Mouse (Mus musculus): ENCODE measurements around the gene Retn. TPM values are rescaled to one million over a fixed set of nuclear protein-coding genes. Genes with fewer than 3 reads are reported as not detected.

Retn gene
- not detected in 2 replicates for polyA plus RNA-seq (2015; fragmentation: Nextera tagmentation; extraction: Ambion mirVana)

GRCm38 (mm10) chr8:3655526-3655925, at the start of gene Retn:
Gene Retn, plus strand, starts transcription at chr8:3655770.
- 61% methylated on average over 3 of the region's 3 CpGs for WGBS
- no peak for TF ChIP-seq CTCF (IDR thresholded peaks at IDR 0.05)
- TF ChIP-seq EP300 (IDR thresholded peaks at IDR 0.05), result no peak
- ATAC-seq (no peak), DNase-seq (ENCODE audit: low spot score) (no peak)
- Histone ChIP-seq H3K4me2 (replicated peaks; ENCODE audit: low read depth, low read length) (no peak within 1 kb of the TSS), H3K9ac (replicated peaks; ENCODE audit: low read depth) (no peak within 1 kb of the TSS), H3K4me1 (ENCODE audit: insufficient read depth, low read depth, low read length) (no peaks in the 10 kb centered on the region), H3K9me3 (ENCODE audit: low read length) (no peaks in the 10 kb centered on the region), H3K27me3 (replicated peaks; ENCODE audit: insufficient read depth, low read length) (no peaks in the 10 kb centered on the region), H3K4me3 (ENCODE audit: low read depth, low read length) (no peak within 1 kb of the TSS), H3K27ac (ENCODE audit: low read length) (no peak within 1 kb of the TSS), H3K36me3 (ENCODE audit: insufficient read depth, low read length) (no peaks in the 10 kb centered on the region)

DNA sequence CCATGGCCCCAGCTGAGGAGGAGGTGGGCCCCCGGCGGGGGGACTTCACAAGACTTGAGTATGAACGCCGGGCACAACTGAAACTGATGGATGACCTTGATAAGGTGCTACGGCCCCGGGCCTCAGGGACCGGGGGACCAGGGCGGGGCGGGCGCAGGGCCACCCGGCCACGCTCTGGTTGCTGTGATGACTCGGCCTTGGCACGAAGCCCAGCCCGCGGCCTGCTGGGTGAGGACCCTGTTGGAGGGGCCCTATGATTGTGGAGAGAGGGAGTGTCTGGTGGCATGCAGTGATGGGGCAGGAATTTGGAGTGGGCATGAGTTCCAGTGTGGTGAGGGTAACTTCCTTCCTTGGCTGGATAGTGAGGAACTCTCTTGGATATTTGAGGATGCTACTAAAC, 49.0 kb upstream of the Retn start:
- ATAC-seq (peak; percentile 29; the same call in 1 of the 2 replicates), DNase-seq (ENCODE audit: low spot score) (peak; percentile 33)
- Histone ChIP-seq H3K4me1 (ENCODE audit: insufficient read depth, low read depth, low read length) (no peaks in the 10 kb centered on the region), H3K27ac (ENCODE audit: low read length) (no peak overlapping the region), H3K27me3 (replicated peaks; ENCODE audit: insufficient read depth, low read length) (no peaks in the 10 kb centered on the region), H3K4me3 (ENCODE audit: low read depth, low read length) (no peak overlapping the region), H3K9me3 (ENCODE audit: low read length) (no peaks in the 10 kb centered on the region), H3K9ac (replicated peaks; ENCODE audit: low read depth) (no peak overlapping the region), H3K4me2 (replicated peaks; ENCODE audit: low read depth, low read length) (no peak overlapping the region), H3K36me3 (ENCODE audit: insufficient read depth, low read length) (peaks cover 5% of the 10 kb centered on the region; the same call in 1 of the 2 replicates)
- no peak for TF ChIP-seq EP300 (IDR thresholded peaks at IDR 0.05)
- no peak for TF ChIP-seq CTCF (IDR thresholded peaks at IDR 0.05)
- 47% methylated on average over 16 of the region's 16 CpGs for WGBS

GRCm38 (mm10) chr8:3607822-3608221, 47.7 kb upstream of the Retn start:
- WGBS, result 88% methylated on average over 7 of the region's 7 CpGs
- H3K4me1 ChIP-seq (ENCODE audit: insufficient read depth, low read depth, low read length), result no peaks in the 10 kb centered on the region
- no peak overlapping the region for H3K4me3 ChIP-seq (ENCODE audit: low read depth, low read length)
- no peaks in the 10 kb centered on the region for H3K9me3 ChIP-seq (ENCODE audit: low read length)
- H3K9ac ChIP-seq (replicated peaks; ENCODE audit: low read depth), result no peak overlapping the region
- ATAC-seq (no peak), DNase-seq (ENCODE audit: low spot score) (no peak)
- no peak for TF ChIP-seq EP300 (IDR thresholded peaks at IDR 0.05)
- no peak for TF ChIP-seq CTCF (IDR thresholded peaks at IDR 0.05)
- H3K27ac ChIP-seq (ENCODE audit: low read length), result no peak overlapping the region
- H3K27me3 ChIP-seq (replicated peaks; ENCODE audit: insufficient read depth, low read length), result no peaks in the 10 kb centered on the region
- no peak overlapping the region for H3K4me2 ChIP-seq (replicated peaks; ENCODE audit: low read depth, low read length)
- peaks cover 14% of the 10 kb centered on the region for H3K36me3 ChIP-seq (ENCODE audit: insufficient read depth, low read length)

DNA sequence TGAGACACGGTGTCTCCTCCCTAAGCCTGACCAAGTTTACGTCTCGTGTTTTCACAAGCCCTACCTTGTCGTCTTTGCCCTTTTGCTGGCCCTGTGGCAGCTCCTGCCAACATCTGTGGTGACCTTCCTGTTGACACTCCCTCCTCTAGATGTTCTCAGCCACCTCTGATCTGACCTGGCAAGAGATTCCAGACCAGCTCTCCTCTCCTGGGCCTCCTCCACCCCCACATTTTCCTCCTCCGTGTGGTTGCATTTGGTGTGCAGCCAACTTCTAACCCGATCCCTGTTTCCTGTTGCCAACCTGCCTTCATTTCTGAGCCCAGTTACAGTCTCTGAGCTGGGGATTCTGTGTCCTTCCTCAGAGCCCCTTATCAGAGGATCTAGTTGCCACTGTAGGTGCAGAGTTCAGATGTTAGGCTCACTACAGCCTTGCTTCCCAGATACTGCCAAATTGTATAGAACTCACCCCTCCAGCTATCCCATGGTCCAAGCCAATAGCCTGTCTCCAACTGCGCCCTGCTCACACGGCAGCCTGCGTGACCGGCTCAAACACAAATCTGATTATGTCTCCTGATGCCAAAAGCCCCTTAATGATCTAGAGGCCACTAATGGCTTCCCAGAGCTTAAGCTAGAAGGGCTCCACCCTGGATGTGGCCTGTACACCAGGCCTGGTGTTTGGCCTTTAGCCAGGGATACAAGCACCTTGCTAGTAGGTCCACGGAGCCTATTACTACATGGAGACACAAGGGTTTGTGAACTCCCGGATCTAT, 46.3 kb upstream of the Retn start:
- ATAC-seq, result peak; percentile 46
- H3K36me3 ChIP-seq (ENCODE audit: insufficient read depth, low read length), result peaks cover 14% of the 10 kb centered on the region
- peak overlapping the region; percentile 55; the same call in 1 of the 2 replicates for H3K27ac ChIP-seq (ENCODE audit: low read length)
- H3K9me3 ChIP-seq (ENCODE audit: low read length), result no peaks in the 10 kb centered on the region
- peak; percentile 41 for DNase-seq (ENCODE audit: low spot score)
- no peak overlapping the region for H3K4me2 ChIP-seq (replicated peaks; ENCODE audit: low read depth, low read length)
- H3K4me3 ChIP-seq (ENCODE audit: low read depth, low read length), result no peak overlapping the region
- WGBS, result 67% methylated on average over 12 of the region's 12 CpGs
- no peaks in the 10 kb centered on the region for H3K27me3 ChIP-seq (replicated peaks; ENCODE audit: insufficient read depth, low read length)
- no peaks in the 10 kb centered on the region for H3K4me1 ChIP-seq (ENCODE audit: insufficient read depth, low read depth, low read length)
- TF ChIP-seq EP300 (IDR thresholded peaks at IDR 0.05), result no peak
- TF ChIP-seq CTCF (IDR thresholded peaks at IDR 0.05), result no peak
- no peak overlapping the region for H3K9ac ChIP-seq (replicated peaks; ENCODE audit: low read depth)

- Histone ChIP-seq H3K27me3 (replicated peaks; ENCODE audit: insufficient read depth, low read length) (no peaks in the 10 kb centered on the region), H3K9me3 (ENCODE audit: low read length) (no peaks in the 10 kb centered on the region), H3K4me2 (replicated peaks; ENCODE audit: low read depth, low read length) (no peak overlapping the region), H3K9ac (replicated peaks; ENCODE audit: low read depth) (no peak overlapping the region), H3K36me3 (ENCODE audit: insufficient read depth, low read length) (peaks cover 17% of the 10 kb centered on the region), H3K4me1 (ENCODE audit: insufficient read depth, low read depth, low read length) (no peaks in the 10 kb centered on the region), H3K27ac (ENCODE audit: low read length) (no peak overlapping the region), H3K4me3 (ENCODE audit: low read depth, low read length) (no peak overlapping the region)
- TF ChIP-seq CTCF (IDR thresholded peaks at IDR 0.05) (no peak), EP300 (IDR thresholded peaks at IDR 0.05) (no peak)
- WGBS, result 72% methylated on average over 6 of the region's 6 CpGs
- peak; percentile 70 for ATAC-seq
- DNase-seq (ENCODE audit: low spot score), result peak; percentile 30
These were observed 45.8 kb upstream of the Retn start for GRCm38 (mm10) chr8:3609816-3610150.

DNA sequence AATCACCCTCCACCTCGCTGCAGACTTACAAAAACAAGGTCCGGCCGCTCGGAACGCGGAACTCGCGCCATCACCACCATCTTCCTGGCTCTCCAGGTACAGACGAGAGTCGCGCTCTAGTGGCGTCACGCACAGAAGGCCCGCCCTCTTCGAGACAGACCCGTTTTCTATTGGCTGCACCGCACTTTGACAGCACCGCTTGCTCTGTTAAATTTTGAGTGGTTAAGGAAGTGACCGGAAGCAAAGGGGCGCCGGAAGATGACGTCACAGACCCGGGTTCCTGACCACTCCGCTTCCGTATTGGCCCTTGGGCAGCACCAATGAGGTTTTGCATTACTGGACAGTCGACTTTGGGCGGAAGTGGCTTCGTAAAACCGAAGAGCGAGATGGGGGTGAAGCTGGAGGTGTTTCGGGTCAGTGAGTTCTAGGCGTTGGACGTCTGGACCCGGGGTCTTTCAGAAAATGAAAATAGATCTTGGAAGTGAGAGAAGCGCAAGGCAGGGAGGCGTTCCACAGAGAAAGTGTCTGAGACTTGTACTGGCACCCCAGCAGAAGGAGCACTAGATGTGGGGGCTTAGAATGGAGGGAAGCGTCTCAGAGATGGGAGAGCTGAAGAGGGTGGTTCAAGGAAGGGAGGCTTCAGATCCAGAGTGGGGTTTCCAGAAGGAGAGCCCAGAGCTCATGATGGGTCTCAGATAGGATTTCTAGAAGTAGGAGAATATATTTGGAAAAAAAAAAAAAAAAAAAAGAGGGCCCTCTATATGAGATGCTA, 34.2 kb upstream of the Retn start, which contains the start of the genes Xab2 and Pet100:
Xab2 (minus strand) TSS at position 118 of the 772 bp plus-strand sequence.
Pet100 (plus strand) TSS at position 350 of the 772 bp plus-strand sequence.
- peak within 1 kb of the TSS; percentile 69 for H3K9ac ChIP-seq (replicated peaks; ENCODE audit: low read depth)
- H3K36me3 ChIP-seq (ENCODE audit: insufficient read depth, low read length), result peaks cover 6% of the 10 kb centered on the region
- H3K4me2 ChIP-seq (replicated peaks; ENCODE audit: low read depth, low read length), result peak within 1 kb of the TSS; percentile 75
- DNase-seq (ENCODE audit: low spot score) (peak; percentile 99), ATAC-seq (peak; percentile 98)
- no peaks in the 10 kb centered on the region for H3K27me3 ChIP-seq (replicated peaks; ENCODE audit: insufficient read depth, low read length)
- WGBS, result under 1% methylated on average over 37 of the region's 37 CpGs
- H3K9me3 ChIP-seq (ENCODE audit: low read length), result no peaks in the 10 kb centered on the region
- H3K4me1 ChIP-seq (ENCODE audit: insufficient read depth, low read depth, low read length), result peaks cover 9% of the 10 kb centered on the region; the same call in 1 of the 2 replicates
- H3K27ac ChIP-seq (ENCODE audit: low read length), result no peak within 1 kb of the TSS
- TF ChIP-seq EP300 (IDR thresholded peaks at IDR 0.05), result no peak
- no peak for TF ChIP-seq CTCF (IDR thresholded peaks at IDR 0.05)
- H3K4me3 ChIP-seq (ENCODE audit: low read depth, low read length), result peak within 1 kb of the TSS; percentile 68

Measured in lung, postnatal 0 days (tissue).